Mouse (Mus musculus) neural tube, embryonic 14.5 days (tissue): ENCODE results near the gene Fam83e. TPM values are rescaled to one million over a fixed set of nuclear protein-coding genes. Genes with fewer than 3 reads are reported as not detected.
A peak's percentile ranks its signal among the peaks of the same experiment; 100 is the strongest.

ENCODE experiments used
- ATAC-seq: fragments of 200-750 bp; cut with Nextera tagmentation; 2 replicates; pipeline ENCODE4 v1.8.0; 2017; ENCODE audit warnings: low read depth, mild to moderate bottlenecking, moderate TSS enrichment, moderate library complexity
- H3K27ac ChIP-seq: fragments of 300-500 bp; sonication (generic); 2 replicates; pipeline ENCODE4 v1.5.1; 2014; ENCODE audit warnings: low read depth, mild to moderate bottlenecking, control low read depth, low read length, moderate library complexity, mixed read lengths
- H3K27me3 ChIP-seq: fragments of 300-500 bp; sonication (generic); 2 replicates; pipeline ENCODE4 v1.6.1; 2014; ENCODE audit warnings: low read length; ENCODE audit not compliant: control insufficient read depth, insufficient read depth
- H3K36me3 ChIP-seq: fragments of 300-500 bp; sonication (generic); 2 replicates; pipeline ENCODE4 v1.6.1; 2014; ENCODE audit warnings: low read length, mixed read lengths; ENCODE audit not compliant: control insufficient read depth, insufficient read depth
- H3K4me1 ChIP-seq: fragments of 300-500 bp; sonication (generic); 2 replicates; pipeline ENCODE4 v1.6.1; 2014; ENCODE audit warnings: low read length; ENCODE audit not compliant: control insufficient read depth, insufficient read depth
- H3K4me2 ChIP-seq: fragments of 300-500 bp; sonication (generic); 2 replicates; pipeline ENCODE4 v1.6.1; 2014; ENCODE audit warnings: mild to moderate bottlenecking, low read depth, low read length, control low read depth
- H3K4me3 ChIP-seq: fragments of 300-500 bp; sonication (generic); 2 replicates; pipeline ENCODE4 v1.5.1; 2014; ENCODE audit warnings: low read depth, low read length, control low read depth, mixed read lengths
- H3K9ac ChIP-seq: fragments of 300-500 bp; sonication (generic); replicated peaks from 2 replicates; pipeline ENCODE4 v1.6.1; 2014; ENCODE audit warnings: low read depth, mild to moderate bottlenecking, control low read depth, low read length, mixed read lengths
- H3K9me3 ChIP-seq: fragments of 300-500 bp; sonication (generic); 2 replicates; pipeline ENCODE4 v1.6.1; 2016; ENCODE audit warnings: low read length; ENCODE audit not compliant: control insufficient read depth
- WGBS: fragments of 180-500 bp; shearing (Covaris S2); extraction: QIAGEN DNeasy Blood & Tissue Kit; methylation state at CpG from one replicate; pipeline ENCODE4 v1.1.7; 2014; 5-methylcytosine and 5-hydroxymethylcytosine counted together
- polyA plus RNA-seq: library from polyadenylated mRNA; unstranded; fragments of >200 nt; fragmentation: Nextera tagmentation; extraction: Ambion mirVana; gene quantifications from 2 replicates; pipeline ENCODE4 v1.2.1, GENCODE M21; 2014

Gene Fam83e
- polyA plus RNA-seq, 1 experiment from 2014 or later = 0.24 TPM

GRCm38 (mm10) chr7:45685811-45686210 lies 35.2 kb upstream of the Fam83e start:
- WGBS = 56% methylated on average over 10 of the region's 10 CpGs
- Histone ChIP-seq H3K9me3 (no peaks in the 10 kb centered on the region), H3K4me2 (no peak overlapping the region), H3K9ac (no peak overlapping the region), H3K4me1 (no peaks in the 10 kb centered on the region; the same call in 1 of the 2 replicates), H3K27ac (no peak overlapping the region), H3K27me3 (no peaks in the 10 kb centered on the region), H3K36me3 (no peaks in the 10 kb centered on the region), H3K4me3 (no peak overlapping the region)
- no peak for ATAC-seq

DNA sequence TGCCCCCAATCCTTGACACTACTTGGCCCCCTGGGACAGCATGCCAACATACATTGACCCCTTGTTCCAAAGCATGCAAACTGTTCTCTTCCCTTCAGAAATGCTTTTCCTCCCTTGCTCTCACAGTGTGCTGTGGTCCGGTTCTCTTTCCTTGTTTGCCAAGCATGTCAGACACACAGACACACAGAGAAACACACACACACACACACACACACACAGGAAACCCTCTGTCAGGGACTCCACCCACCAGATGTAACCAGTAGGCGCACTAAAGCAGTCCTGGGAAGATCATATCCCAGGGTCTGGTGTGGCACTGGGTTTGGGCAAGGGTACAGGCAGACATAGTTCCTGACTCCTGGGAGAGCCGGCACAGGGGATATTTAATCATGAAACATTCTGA lies 34.2 kb upstream of the Fam83e start:
- WGBS = 59% methylated on average over 3 of the region's 3 CpGs
- Histone ChIP-seq H3K9me3 (no peaks in the 10 kb centered on the region), H3K36me3 (no peaks in the 10 kb centered on the region), H3K4me1 (no peaks in the 10 kb centered on the region; the same call in 1 of the 2 replicates), H3K9ac (no peak overlapping the region), H3K4me2 (no peak overlapping the region), H3K27ac (no peak overlapping the region), H3K4me3 (no peak overlapping the region), H3K27me3 (no peaks in the 10 kb centered on the region)
- ATAC-seq = no peak

DNA sequence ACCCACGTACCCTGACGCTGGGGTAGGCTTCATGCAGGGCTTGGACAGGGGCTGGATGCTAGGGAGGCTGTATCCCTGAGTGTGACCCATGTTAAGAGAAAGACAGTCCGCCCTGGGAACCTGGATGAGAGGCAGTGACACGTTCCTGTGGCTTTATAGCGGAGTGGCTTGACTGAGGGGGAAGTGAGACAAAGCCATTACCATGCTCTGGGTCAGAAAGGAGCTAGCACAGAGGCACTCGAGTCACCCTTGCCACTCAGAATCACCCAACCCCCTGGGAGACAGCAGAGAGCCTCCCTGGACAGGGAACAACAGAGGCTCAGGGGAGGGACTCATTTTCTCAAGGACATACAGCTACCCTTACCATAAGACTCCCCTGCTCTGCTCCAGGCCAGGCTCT lies 31.9 kb upstream of the Fam83e start:
- Histone ChIP-seq H3K27ac (no peak overlapping the region), H3K4me2 (no peak overlapping the region), H3K4me3 (no peak overlapping the region), H3K36me3 (no peaks in the 10 kb centered on the region), H3K9me3 (no peaks in the 10 kb centered on the region), H3K9ac (no peak overlapping the region), H3K27me3 (no peaks in the 10 kb centered on the region), H3K4me1 (no peaks in the 10 kb centered on the region)
- no peak for ATAC-seq
- WGBS = 58% methylated on average over 6 of the region's 6 CpGs

GRCm38 (mm10) chr7:45689800-45690199 lies 31.2 kb upstream of the Fam83e start:
- Histone ChIP-seq H3K9ac (no peak overlapping the region), H3K4me2 (no peak overlapping the region), H3K4me1 (no peaks in the 10 kb centered on the region), H3K27ac (no peak overlapping the region), H3K4me3 (no peak overlapping the region), H3K36me3 (no peaks in the 10 kb centered on the region), H3K9me3 (no peaks in the 10 kb centered on the region), H3K27me3 (no peaks in the 10 kb centered on the region)
- no peak for ATAC-seq
- 78% methylated on average over 11 of the region's 11 CpGs for WGBS

DNA sequence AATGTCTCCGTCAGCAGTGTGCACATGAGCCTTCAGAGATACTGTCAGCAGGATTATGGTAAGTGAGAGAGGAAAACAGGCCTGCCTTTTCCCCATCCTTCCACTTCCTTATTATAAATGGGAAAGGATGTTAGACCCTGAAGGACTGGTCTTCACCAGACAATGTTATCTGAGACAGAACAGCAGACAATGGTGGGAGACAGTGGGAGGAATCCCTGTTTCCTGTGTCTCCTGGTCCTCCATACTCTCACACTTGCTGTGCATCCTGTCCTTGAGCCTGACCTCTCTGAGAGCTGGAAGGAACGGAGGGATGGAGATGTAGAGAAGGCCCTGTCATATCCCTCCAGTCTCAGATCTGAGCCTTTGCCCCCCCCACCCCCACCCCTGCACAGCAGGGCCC lies 28.6 kb upstream of the Fam83e start:
- 81% methylated on average over 2 of the region's 2 CpGs for WGBS
- no peaks in the 10 kb centered on the region for H3K9me3 ChIP-seq
- H3K9ac ChIP-seq = no peak overlapping the region
- H3K27ac ChIP-seq = no peak overlapping the region
- H3K4me2 ChIP-seq = no peak overlapping the region
- H3K4me1 ChIP-seq = no peaks in the 10 kb centered on the region
- no peak for ATAC-seq
- no peaks in the 10 kb centered on the region for H3K36me3 ChIP-seq
- no peaks in the 10 kb centered on the region for H3K27me3 ChIP-seq
- no peak overlapping the region for H3K4me3 ChIP-seq

DNA sequence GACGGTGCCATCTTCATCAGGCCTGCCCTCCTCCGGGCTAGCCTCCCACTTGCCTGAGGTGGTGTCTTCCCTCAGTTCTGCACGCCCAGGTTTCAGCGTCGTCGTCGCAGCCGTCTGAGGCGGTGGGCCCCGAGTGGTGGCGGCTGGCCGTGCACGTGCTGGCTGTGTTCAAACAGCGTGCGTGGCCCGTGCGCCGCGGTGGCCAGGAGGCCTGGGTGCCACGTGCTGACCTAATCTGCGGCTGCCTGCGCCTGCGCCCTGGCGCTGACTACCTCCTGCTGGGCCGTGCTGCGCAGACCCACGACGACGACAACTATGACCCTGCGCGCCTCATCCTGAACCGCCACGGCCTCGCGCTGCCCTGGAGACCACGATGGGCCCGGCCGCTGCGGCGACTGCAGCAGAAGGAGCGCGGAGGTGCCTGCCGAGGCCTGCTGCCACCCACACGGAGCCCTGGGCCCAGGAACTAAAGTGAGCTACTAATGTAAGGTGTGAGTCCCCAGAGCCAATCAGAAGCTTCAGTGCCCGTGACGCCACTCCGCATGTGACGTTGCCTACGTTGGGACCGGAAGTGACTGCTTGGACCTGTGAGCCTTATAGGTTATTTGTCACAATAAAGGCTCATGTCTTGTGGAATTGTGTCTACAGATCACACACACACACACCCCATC lies 27.0 kb upstream of the Fam83e start, which contains the start of gene Sec1:
Gene Sec1 (minus strand): TSS at position 482 of the 671 bp plus-strand sequence.
- no peak within 1 kb of the TSS for H3K9ac ChIP-seq
- H3K27me3 ChIP-seq = 0 out of 2 replicates have a peak, but pooled peaks cover 3% of the 10 kb centered on the region
- no peaks in the 10 kb centered on the region for H3K36me3 ChIP-seq
- no peak within 1 kb of the TSS for H3K4me3 ChIP-seq
- no peak within 1 kb of the TSS for H3K4me2 ChIP-seq
- no peaks in the 10 kb centered on the region for H3K9me3 ChIP-seq
- no peaks in the 10 kb centered on the region for H3K4me1 ChIP-seq
- 90% methylated on average over 50 of the region's 50 CpGs for WGBS
- peak; percentile 19; the same call in 1 of the 2 replicates for ATAC-seq
- no peak within 1 kb of the TSS for H3K27ac ChIP-seq

GRCm38 (mm10) chr7:45695098-45695497 lies 25.9 kb upstream of the Fam83e start:
- H3K9me3 ChIP-seq = no peaks in the 10 kb centered on the region
- H3K36me3 ChIP-seq = no peaks in the 10 kb centered on the region
- H3K4me1 ChIP-seq = 0 out of 2 replicates have a peak, but pooled peaks cover under 1% of the 10 kb centered on the region
- no peak for ATAC-seq
- no peak overlapping the region for H3K4me3 ChIP-seq
- no peak overlapping the region for H3K4me2 ChIP-seq
- WGBS = 2% methylated on average over 6 of the region's 6 CpGs
- peaks cover 7% of the 10 kb centered on the region; the same call in 1 of the 2 replicates for H3K27me3 ChIP-seq
- no peak overlapping the region for H3K9ac ChIP-seq
- no peak overlapping the region for H3K27ac ChIP-seq

- Histone ChIP-seq H3K9me3 (no peaks in the 10 kb centered on the region), H3K4me2 (no peak overlapping the region), H3K27me3 (peaks cover 7% of the 10 kb centered on the region; the same call in 1 of the 2 replicates), H3K4me1 (0 out of 2 replicates have a peak, but pooled peaks cover 4% of the 10 kb centered on the region), H3K27ac (no peak overlapping the region), H3K9ac (no peak overlapping the region), H3K36me3 (no peaks in the 10 kb centered on the region), H3K4me3 (no peak overlapping the region)
- WGBS = 80% methylated on average over 7 of the region's 7 CpGs
- no peak for ATAC-seq
Observed at GRCm38 (mm10) chr7:45697894-45698293, 23.1 kb upstream of the Fam83e start.

DNA sequence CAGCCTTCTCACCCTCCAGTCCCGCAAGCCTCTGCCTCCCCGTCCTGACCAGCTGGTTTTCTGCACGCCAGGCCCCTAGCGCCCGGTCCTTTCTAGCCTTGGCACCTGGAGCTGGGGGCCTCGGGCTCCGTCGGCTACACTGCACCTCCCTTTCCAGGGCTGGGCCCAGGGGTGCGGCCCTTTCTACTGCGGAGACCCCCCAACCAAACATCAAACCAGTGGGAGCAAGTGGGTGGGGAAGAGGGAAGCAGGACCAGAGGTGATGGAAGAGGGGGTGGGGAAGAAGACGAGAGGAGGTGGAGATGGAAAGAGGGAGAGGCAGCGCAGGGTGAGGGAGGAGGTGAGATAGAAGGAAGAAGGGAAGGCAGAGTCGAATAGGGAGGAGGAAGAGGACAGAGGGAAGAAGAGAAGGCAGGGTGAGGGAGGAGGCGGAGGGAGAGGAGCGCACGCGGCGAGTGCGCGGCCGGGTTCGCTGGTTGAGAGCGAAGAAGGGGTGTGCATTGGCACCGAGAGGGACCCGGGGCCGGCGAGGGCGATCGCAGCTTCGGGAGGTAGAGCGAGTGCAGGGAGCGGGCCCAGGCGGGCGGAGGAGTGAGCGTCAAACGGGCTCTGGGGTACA lies 21.4 kb upstream of the Fam83e start, which contains the start of gene Car11:
Gene Car11 (plus strand): TSS at position 321 of the 619 bp plus-strand sequence.
- Histone ChIP-seq H3K27me3 (peaks cover 7% of the 10 kb centered on the region; the same call in 1 of the 2 replicates), H3K27ac (peak within 1 kb of the TSS; percentile 70), H3K4me1 (peaks cover 10% of the 10 kb centered on the region; the same call in 1 of the 2 replicates), H3K4me3 (peak within 1 kb of the TSS; percentile 46), H3K9ac (peak within 1 kb of the TSS; percentile 67), H3K9me3 (no peaks in the 10 kb centered on the region), H3K36me3 (no peaks in the 10 kb centered on the region), H3K4me2 (peak within 1 kb of the TSS; percentile 85)
- no peak for ATAC-seq
- WGBS = 2% methylated on average over 35 of the region's 36 CpGs
